Mouse (Mus musculus): ENCODE measurements around the gene Foxf1. TPM values are rescaled to one million over a fixed set of nuclear protein-coding genes. Genes with fewer than 3 reads are reported as not detected.

Foxf1 gene
- polyA plus RNA-seq, 1 experiment from 2014 or later, result 1.1 TPM

DNA sequence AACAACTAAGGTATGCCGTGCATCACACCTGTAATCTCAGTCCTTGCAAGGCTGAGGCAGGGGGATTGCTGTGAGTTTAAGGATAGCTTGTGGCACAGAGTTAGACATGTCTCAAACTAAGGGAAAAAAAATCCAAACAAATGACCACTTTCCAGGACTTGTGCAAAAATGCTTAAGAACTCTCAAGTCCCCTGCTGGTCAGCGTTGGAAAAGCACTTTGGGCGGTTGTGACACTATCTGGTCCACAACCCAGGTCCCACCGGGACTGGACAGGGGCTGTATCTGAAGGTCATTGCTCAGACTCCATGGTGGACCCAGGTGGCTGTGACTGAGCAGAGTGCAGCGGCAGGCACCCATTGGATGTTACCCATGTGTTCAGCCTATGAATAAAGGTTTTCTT, 46.3 kb downstream of the Foxf1 start:
- Histone ChIP-seq H3K27me3 (ENCODE audit: insufficient read depth, low read length) (0 out of 2 replicates have a peak, but pooled peaks cover 7% of the 10 kb centered on the region), H3K4me1 (replicated peaks; ENCODE audit: insufficient read depth, low read length) (peaks cover 15% of the 10 kb centered on the region)
- peak; percentile 76 for DNase-seq (ENCODE audit: low spot score)

DNA sequence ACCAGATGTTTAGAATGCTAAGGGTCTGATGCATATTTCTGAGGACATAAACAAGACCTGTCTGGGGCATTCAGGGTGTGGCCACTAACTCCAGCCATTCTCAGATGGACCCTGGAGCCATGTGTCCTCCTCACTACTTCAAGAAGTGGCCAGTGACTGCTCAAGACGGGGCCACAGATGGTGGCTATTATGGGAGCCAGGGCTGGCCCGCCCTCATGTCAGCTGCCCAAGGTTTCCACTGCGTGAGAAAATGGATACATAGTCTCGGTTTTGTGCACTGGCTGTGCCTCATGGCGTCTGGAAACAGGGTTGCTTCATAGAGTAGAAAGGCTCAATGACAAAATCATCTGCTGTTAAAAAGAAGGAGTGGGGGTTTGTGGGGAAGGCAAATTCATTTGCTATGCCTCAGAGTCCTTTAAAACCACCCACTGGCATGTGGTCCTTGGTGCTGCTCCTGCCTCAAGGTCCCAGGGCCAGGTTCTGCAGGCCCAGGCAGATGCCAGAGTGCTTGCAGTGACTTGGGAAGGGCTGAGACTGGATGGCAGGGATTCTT, 48.9 kb downstream of the Foxf1 start:
- no peaks in the 10 kb centered on the region for H3K36me3 ChIP-seq (ENCODE audit: insufficient read depth, low read length)
- DNase-seq (ENCODE audit: low spot score) (no peak), ATAC-seq (replicated peaks; ENCODE audit: low FRiP score, low read depth) (no peak)
- H3K27ac ChIP-seq, result no peak overlapping the region
- peaks cover 7% of the 10 kb centered on the region for H3K4me1 ChIP-seq (replicated peaks; ENCODE audit: insufficient read depth, low read length)
- 0 out of 2 replicates have a peak, but pooled peaks cover 4% of the 10 kb centered on the region for H3K27me3 ChIP-seq (ENCODE audit: insufficient read depth, low read length)
- no peak overlapping the region for H3K4me3 ChIP-seq (replicated peaks; ENCODE audit: low read depth, low read length)
- no peak overlapping the region for H3K4me2 ChIP-seq (ENCODE audit: low read length)
- H3K9ac ChIP-seq (ENCODE audit: low read depth, low read length), result no peak overlapping the region
- no peak for TF ChIP-seq CTCF (IDR thresholded peaks at IDR 0.05; ENCODE audit: low read depth)
- whole genome bisulfite sequencing, result 79% methylated on average over 5 of the region's 5 CpGs
- 0 out of 2 replicates have a peak, but pooled peaks cover 2% of the 10 kb centered on the region for H3K9me3 ChIP-seq (replicated peaks; ENCODE audit: low read length)

More for the DNA sequence above, 46.3 kb downstream of the Foxf1 start:
- Histone ChIP-seq H3K4me3 (replicated peaks; ENCODE audit: low read depth, low read length) (no peak overlapping the region), H3K9ac (ENCODE audit: low read depth, low read length) (no peak overlapping the region), H3K4me2 (ENCODE audit: low read length) (peak overlapping the region; percentile 13; the same call in 1 of the 2 replicates), H3K27ac (no peak overlapping the region), H3K36me3 (ENCODE audit: insufficient read depth, low read length) (no peaks in the 10 kb centered on the region), H3K9me3 (replicated peaks; ENCODE audit: low read length) (no peaks in the 10 kb centered on the region)
- 42% methylated on average over 5 of the region's 5 CpGs for WGBS
- peak; percentile 71 for TF ChIP-seq CTCF (IDR thresholded peaks at IDR 0.05; ENCODE audit: low read depth)
- 0 out of 2 replicates have a peak, but pooled peaks have one; percentile 33 for ATAC-seq (replicated peaks; ENCODE audit: low FRiP score, low read depth)

DNA sequence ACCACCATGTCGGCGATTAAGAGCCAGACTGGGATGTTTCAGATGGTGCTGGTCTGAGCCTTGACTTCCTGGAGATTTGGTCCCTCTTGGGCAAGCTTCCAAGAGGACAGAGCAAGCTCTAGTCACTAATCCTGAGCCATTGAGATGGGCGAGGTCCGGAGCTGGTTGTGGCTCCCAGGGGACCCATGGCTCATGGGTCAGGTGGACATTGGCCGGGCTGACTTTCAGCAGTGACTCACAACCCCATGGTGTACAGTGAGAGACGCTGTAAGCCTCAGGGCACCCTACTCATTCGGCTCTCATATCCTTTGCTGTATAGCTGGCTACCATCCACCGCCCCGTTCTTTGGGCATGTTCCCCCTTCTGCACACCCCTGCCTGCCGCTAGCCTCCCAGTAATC, 49.9 kb downstream of the Foxf1 start:
- H3K9me3 ChIP-seq (replicated peaks; ENCODE audit: low read length), result 0 out of 2 replicates have a peak, but pooled peaks cover 2% of the 10 kb centered on the region
- TF ChIP-seq CTCF (IDR thresholded peaks at IDR 0.05; ENCODE audit: low read depth), result no peak
- ATAC-seq (replicated peaks; ENCODE audit: low FRiP score, low read depth) (no peak), DNase-seq (ENCODE audit: low spot score) (no peak)
- H3K4me2 ChIP-seq (ENCODE audit: low read length), result no peak overlapping the region
- H3K27ac ChIP-seq, result no peak overlapping the region
- 80% methylated on average over 10 of the region's 10 CpGs for WGBS
- no peaks in the 10 kb centered on the region for H3K36me3 ChIP-seq (ENCODE audit: insufficient read depth, low read length)
- H3K4me1 ChIP-seq (replicated peaks; ENCODE audit: insufficient read depth, low read length), result no peaks in the 10 kb centered on the region; the same call in 1 of the 2 replicates
- no peaks in the 10 kb centered on the region for H3K27me3 ChIP-seq (ENCODE audit: insufficient read depth, low read length)
- H3K9ac ChIP-seq (ENCODE audit: low read depth, low read length), result no peak overlapping the region
- H3K4me3 ChIP-seq (replicated peaks; ENCODE audit: low read depth, low read length), result no peak overlapping the region

DNA sequence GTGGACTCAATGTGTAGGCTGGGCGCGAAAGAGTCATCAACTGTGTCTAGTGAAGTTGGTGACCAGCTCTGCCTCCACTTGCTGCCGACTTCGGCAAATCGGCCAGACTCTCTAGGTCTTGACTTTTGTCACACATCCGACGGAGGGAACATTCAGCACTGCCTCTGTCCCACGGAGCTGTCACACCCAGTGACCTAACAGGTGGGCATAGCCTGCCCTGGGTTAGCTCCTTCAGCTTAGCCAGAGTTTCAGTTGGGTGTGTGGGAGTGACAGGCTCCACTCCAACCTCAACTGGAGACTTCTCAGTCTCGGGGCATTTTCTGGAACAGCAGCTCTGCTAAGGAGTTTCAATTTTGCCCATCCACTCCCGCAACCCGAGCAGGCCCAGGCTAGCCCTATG, 50.3 kb downstream of the Foxf1 start:
- WGBS, result 72% methylated on average over 11 of the region's 11 CpGs
- H3K4me2 ChIP-seq (ENCODE audit: low read length), result no peak overlapping the region

DNA sequence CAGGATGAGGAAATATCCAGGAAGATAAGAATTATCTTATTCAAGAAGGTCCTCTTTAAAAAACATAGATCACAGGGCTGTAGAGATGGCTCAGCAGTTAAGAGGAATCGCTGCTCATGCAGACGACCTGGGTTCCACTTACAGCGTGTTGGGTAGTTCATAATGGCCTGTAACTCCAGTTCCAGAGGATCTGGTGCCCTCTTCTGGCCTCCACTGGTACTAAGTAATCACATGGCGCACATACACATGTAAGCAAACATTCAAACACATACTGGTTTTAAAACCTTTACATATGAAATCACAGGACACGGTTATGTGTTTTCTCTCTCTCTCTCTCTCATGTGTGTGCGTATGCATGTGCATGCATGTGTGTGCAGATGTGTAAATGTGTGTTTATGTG, 52.7 kb downstream of the Foxf1 start:
- 0 out of 2 replicates have a peak, but pooled peaks cover 2% of the 10 kb centered on the region for H3K9me3 ChIP-seq (replicated peaks; ENCODE audit: low read length)
- no peak for ATAC-seq (replicated peaks; ENCODE audit: low FRiP score, low read depth)
- WGBS, result 96% methylated on average over 6 of the region's 6 CpGs
- H3K27ac ChIP-seq, result no peak overlapping the region
- H3K27me3 ChIP-seq (ENCODE audit: insufficient read depth, low read length), result no peaks in the 10 kb centered on the region
- DNase-seq (ENCODE audit: low spot score), result no peak
- H3K36me3 ChIP-seq (ENCODE audit: insufficient read depth, low read length), result no peaks in the 10 kb centered on the region
- no peaks in the 10 kb centered on the region for H3K4me1 ChIP-seq (replicated peaks; ENCODE audit: insufficient read depth, low read length)
- peak; percentile 30; the same call in 1 of the 2 replicates for TF ChIP-seq CTCF (IDR thresholded peaks at IDR 0.05; ENCODE audit: low read depth)
- H3K4me3 ChIP-seq (replicated peaks; ENCODE audit: low read depth, low read length), result no peak overlapping the region
- H3K4me2 ChIP-seq (ENCODE audit: low read length), result no peak overlapping the region
- H3K9ac ChIP-seq (ENCODE audit: low read depth, low read length), result no peak overlapping the region

More for the DNA sequence above, 50.3 kb downstream of the Foxf1 start:
- H3K36me3 ChIP-seq (ENCODE audit: insufficient read depth, low read length), result no peaks in the 10 kb centered on the region
- no peaks in the 10 kb centered on the region for H3K27me3 ChIP-seq (ENCODE audit: insufficient read depth, low read length)
- no peak for TF ChIP-seq CTCF (IDR thresholded peaks at IDR 0.05; ENCODE audit: low read depth)
- no peak overlapping the region for H3K9ac ChIP-seq (ENCODE audit: low read depth, low read length)
- no peak overlapping the region for H3K4me3 ChIP-seq (replicated peaks; ENCODE audit: low read depth, low read length)
- ATAC-seq (replicated peaks; ENCODE audit: low FRiP score, low read depth) (no peak), DNase-seq (ENCODE audit: low spot score) (no peak)
- H3K4me1 ChIP-seq (replicated peaks; ENCODE audit: insufficient read depth, low read length), result no peaks in the 10 kb centered on the region; the same call in 1 of the 2 replicates
- H3K27ac ChIP-seq, result no peak overlapping the region
- H3K9me3 ChIP-seq (replicated peaks; ENCODE audit: low read length), result 0 out of 2 replicates have a peak, but pooled peaks cover 2% of the 10 kb centered on the region

Small RNA genes lying within 50 kb of the gene (microRNA-seq; reads per million reads assigned to microRNA genes)
- not detected for gene Gm27530

Other genes starting within 250 kb of the Foxf1 start
- 56.0 and 60.3 TPM in 2 replicates for gene Mthfsd, start 24.0 kb downstream of the Foxf1 start, polyA plus RNA-seq (2015; fragmentation: Nextera tagmentation; extraction: Ambion mirVana)
- gene Foxc2, start 31.8 kb downstream of the Foxf1 start, polyA plus RNA-seq (2015; fragmentation: Nextera tagmentation; extraction: Ambion mirVana), result 33.0 and 42.5 TPM in 2 replicates
- 6.4 and 8.3 TPM in 2 replicates for gene Foxl1, start 43.6 kb downstream of the Foxf1 start, polyA plus RNA-seq (2015; fragmentation: Nextera tagmentation; extraction: Ambion mirVana)

Data from kidney, postnatal 0 days (tissue).